Mouse (Mus musculus): ENCODE measurements at regions not wholly inside any gene's neighbourhood (a gene's known extent, or its start where the extent isn't known, plus 50 kb on each side); places are given as distances from the start of the nearest gene placed in this dataset.

GRCm38 (mm10) chr7:37255840-37256239 is 517.6 kb downstream of the Zfp536 start:
- no peaks in the 10 kb centered on the region for H3K36me3 ChIP-seq (ENCODE audit: control insufficient read depth, insufficient read depth)
- no peak for ATAC-seq
- no peak overlapping the region for H3K4me2 ChIP-seq (ENCODE audit: low read length)
- H3K27ac ChIP-seq (ENCODE audit: low read length), result no peak overlapping the region
- H3K9me3 ChIP-seq (ENCODE audit: control insufficient read depth, low read length), result no peaks in the 10 kb centered on the region
- no peak overlapping the region for H3K9ac ChIP-seq (replicated peaks; ENCODE audit: low read depth, low read length)
- 77% methylated on average over 3 of the region's 3 CpGs for WGBS
- no peaks in the 10 kb centered on the region for H3K4me1 ChIP-seq (replicated peaks; ENCODE audit: control insufficient read depth, insufficient read depth, low read length)
- no peak overlapping the region for H3K4me3 ChIP-seq (replicated peaks; ENCODE audit: low read length)
- no peaks in the 10 kb centered on the region for H3K27me3 ChIP-seq (replicated peaks; ENCODE audit: control insufficient read depth, insufficient read depth, low read length)

GRCm38 (mm10) chr7:37259293-37259692 is 514.1 kb downstream of the Zfp536 start:
- Histone ChIP-seq H3K9me3 (ENCODE audit: control insufficient read depth, low read length) (no peaks in the 10 kb centered on the region), H3K4me1 (replicated peaks; ENCODE audit: control insufficient read depth, insufficient read depth, low read length) (peaks cover 2% of the 10 kb centered on the region; the same call in 1 of the 2 replicates), H3K4me2 (ENCODE audit: low read length) (no peak overlapping the region), H3K27ac (ENCODE audit: low read length) (no peak overlapping the region), H3K36me3 (ENCODE audit: control insufficient read depth, insufficient read depth) (no peaks in the 10 kb centered on the region), H3K9ac (replicated peaks; ENCODE audit: low read depth, low read length) (no peak overlapping the region), H3K27me3 (replicated peaks; ENCODE audit: control insufficient read depth, insufficient read depth, low read length) (no peaks in the 10 kb centered on the region), H3K4me3 (replicated peaks; ENCODE audit: low read length) (no peak overlapping the region)
- WGBS, result 43% methylated on average over 6 of the region's 6 CpGs
- ATAC-seq, result no peak

GRCm38 (mm10) chr7:37262846-37263245 is 510.6 kb downstream of the Zfp536 start:
- no peak overlapping the region for H3K27ac ChIP-seq (ENCODE audit: low read length)
- no peaks in the 10 kb centered on the region for H3K9me3 ChIP-seq (ENCODE audit: control insufficient read depth, low read length)
- WGBS, result 32% methylated on average over 3 of the region's 3 CpGs
- no peak for ATAC-seq
- H3K36me3 ChIP-seq (ENCODE audit: control insufficient read depth, insufficient read depth), result no peaks in the 10 kb centered on the region
- peaks cover 2% of the 10 kb centered on the region; the same call in 1 of the 2 replicates for H3K4me1 ChIP-seq (replicated peaks; ENCODE audit: control insufficient read depth, insufficient read depth, low read length)
- no peak overlapping the region for H3K4me3 ChIP-seq (replicated peaks; ENCODE audit: low read length)
- H3K27me3 ChIP-seq (replicated peaks; ENCODE audit: control insufficient read depth, insufficient read depth, low read length), result no peaks in the 10 kb centered on the region
- H3K9ac ChIP-seq (replicated peaks; ENCODE audit: low read depth, low read length), result no peak overlapping the region
- no peak overlapping the region for H3K4me2 ChIP-seq (ENCODE audit: low read length)

GRCm38 (mm10) chr7:37267404-37267803 is 506.0 kb downstream of the Zfp536 start:
- 77% methylated on average over 4 of the region's 4 CpGs for WGBS
- Histone ChIP-seq H3K9me3 (ENCODE audit: control insufficient read depth, low read length) (no peaks in the 10 kb centered on the region), H3K9ac (replicated peaks; ENCODE audit: low read depth, low read length) (no peak overlapping the region), H3K4me3 (replicated peaks; ENCODE audit: low read length) (no peak overlapping the region), H3K4me1 (replicated peaks; ENCODE audit: control insufficient read depth, insufficient read depth, low read length) (peaks cover 2% of the 10 kb centered on the region; the same call in 1 of the 2 replicates), H3K4me2 (ENCODE audit: low read length) (no peak overlapping the region), H3K27ac (ENCODE audit: low read length) (no peak overlapping the region), H3K27me3 (replicated peaks; ENCODE audit: control insufficient read depth, insufficient read depth, low read length) (no peaks in the 10 kb centered on the region), H3K36me3 (ENCODE audit: control insufficient read depth, insufficient read depth) (no peaks in the 10 kb centered on the region)
- ATAC-seq, result no peak

- 87% methylated on average over 3 of the region's 3 CpGs for WGBS
- no peak overlapping the region for H3K9ac ChIP-seq (replicated peaks; ENCODE audit: low read depth, low read length)
- no peaks in the 10 kb centered on the region for H3K36me3 ChIP-seq (ENCODE audit: control insufficient read depth, insufficient read depth)
- H3K27me3 ChIP-seq (replicated peaks; ENCODE audit: control insufficient read depth, insufficient read depth, low read length), result no peaks in the 10 kb centered on the region
- no peak overlapping the region for H3K4me2 ChIP-seq (ENCODE audit: low read length)
- H3K4me1 ChIP-seq (replicated peaks; ENCODE audit: control insufficient read depth, insufficient read depth, low read length), result no peaks in the 10 kb centered on the region
- H3K27ac ChIP-seq (ENCODE audit: low read length), result no peak overlapping the region
- no peak overlapping the region for H3K4me3 ChIP-seq (replicated peaks; ENCODE audit: low read length)
- no peak for ATAC-seq
- H3K9me3 ChIP-seq (ENCODE audit: control insufficient read depth, low read length), result no peaks in the 10 kb centered on the region
These were observed 502.6 kb downstream of the Zfp536 start for GRCm38 (mm10) chr7:37270841-37271240.

GRCm38 (mm10) chr7:37290018-37290417 is 483.4 kb downstream of the Zfp536 start:
- H3K4me2 ChIP-seq (ENCODE audit: low read length), result no peak overlapping the region
- H3K27ac ChIP-seq (ENCODE audit: low read length), result no peak overlapping the region
- H3K9ac ChIP-seq (replicated peaks; ENCODE audit: low read depth, low read length), result no peak overlapping the region
- WGBS, result 22% methylated on average over 5 of the region's 5 CpGs
- no peak overlapping the region for H3K4me3 ChIP-seq (replicated peaks; ENCODE audit: low read length)
- H3K36me3 ChIP-seq (ENCODE audit: control insufficient read depth, insufficient read depth), result no peaks in the 10 kb centered on the region
- peaks cover 7% of the 10 kb centered on the region; the same call in 1 of the 2 replicates for H3K4me1 ChIP-seq (replicated peaks; ENCODE audit: control insufficient read depth, insufficient read depth, low read length)
- H3K9me3 ChIP-seq (ENCODE audit: control insufficient read depth, low read length), result no peaks in the 10 kb centered on the region
- no peaks in the 10 kb centered on the region for H3K27me3 ChIP-seq (replicated peaks; ENCODE audit: control insufficient read depth, insufficient read depth, low read length)
- no peak for ATAC-seq

GRCm38 (mm10) chr7:37290493-37291045 is 482.9 kb downstream of the Zfp536 start:
- no peak overlapping the region for H3K4me2 ChIP-seq (ENCODE audit: low read length)

GRCm38 (mm10) chr7:37291726-37292125 is 481.7 kb downstream of the Zfp536 start:
- 57% methylated on average over 7 of the region's 7 CpGs for WGBS
- Histone ChIP-seq H3K9me3 (ENCODE audit: control insufficient read depth, low read length) (no peaks in the 10 kb centered on the region), H3K36me3 (ENCODE audit: control insufficient read depth, insufficient read depth) (no peaks in the 10 kb centered on the region)

More at GRCm38 (mm10) chr7:37290493-37291045, 482.9 kb downstream of the Zfp536 start:
- WGBS, result 29% methylated on average over 18 of the region's 19 CpGs
- Histone ChIP-seq H3K4me3 (replicated peaks; ENCODE audit: low read length) (no peak overlapping the region), H3K4me1 (replicated peaks; ENCODE audit: control insufficient read depth, insufficient read depth, low read length) (peaks cover 7% of the 10 kb centered on the region; the same call in 1 of the 2 replicates), H3K27ac (ENCODE audit: low read length) (no peak overlapping the region), H3K9ac (replicated peaks; ENCODE audit: low read depth, low read length) (no peak overlapping the region), H3K9me3 (ENCODE audit: control insufficient read depth, low read length) (no peaks in the 10 kb centered on the region), H3K36me3 (ENCODE audit: control insufficient read depth, insufficient read depth) (no peaks in the 10 kb centered on the region), H3K27me3 (replicated peaks; ENCODE audit: control insufficient read depth, insufficient read depth, low read length) (no peaks in the 10 kb centered on the region)
- ATAC-seq, result no peak

GRCm38 (mm10) chr7:37292554-37292953 is 480.9 kb downstream of the Zfp536 start:
- no peaks in the 10 kb centered on the region for H3K36me3 ChIP-seq (ENCODE audit: control insufficient read depth, insufficient read depth)
- peaks cover 7% of the 10 kb centered on the region; the same call in 1 of the 2 replicates for H3K4me1 ChIP-seq (replicated peaks; ENCODE audit: control insufficient read depth, insufficient read depth, low read length)
- ATAC-seq, result no peak
- no peak overlapping the region for H3K27ac ChIP-seq (ENCODE audit: low read length)
- no peaks in the 10 kb centered on the region for H3K27me3 ChIP-seq (replicated peaks; ENCODE audit: control insufficient read depth, insufficient read depth, low read length)
- H3K9me3 ChIP-seq (ENCODE audit: control insufficient read depth, low read length), result no peaks in the 10 kb centered on the region
- H3K4me3 ChIP-seq (replicated peaks; ENCODE audit: low read length), result no peak overlapping the region
- H3K4me2 ChIP-seq (ENCODE audit: low read length), result no peak overlapping the region
- WGBS, result 71% methylated on average over 9 of the region's 9 CpGs
- H3K9ac ChIP-seq (replicated peaks; ENCODE audit: low read depth, low read length), result no peak overlapping the region

More at GRCm38 (mm10) chr7:37291726-37292125, 481.7 kb downstream of the Zfp536 start:
- H3K4me1 ChIP-seq (replicated peaks; ENCODE audit: control insufficient read depth, insufficient read depth, low read length), result peaks cover 7% of the 10 kb centered on the region; the same call in 1 of the 2 replicates
- no peak for ATAC-seq
- H3K4me2 ChIP-seq (ENCODE audit: low read length), result no peak overlapping the region
- H3K4me3 ChIP-seq (replicated peaks; ENCODE audit: low read length), result no peak overlapping the region
- H3K27ac ChIP-seq (ENCODE audit: low read length), result no peak overlapping the region
- no peak overlapping the region for H3K9ac ChIP-seq (replicated peaks; ENCODE audit: low read depth, low read length)
- no peaks in the 10 kb centered on the region for H3K27me3 ChIP-seq (replicated peaks; ENCODE audit: control insufficient read depth, insufficient read depth, low read length)

GRCm38 (mm10) chr7:37298888-37299287 is 474.6 kb downstream of the Zfp536 start:
- H3K27me3 ChIP-seq (replicated peaks; ENCODE audit: control insufficient read depth, insufficient read depth, low read length), result no peaks in the 10 kb centered on the region
- ATAC-seq, result no peak
- peaks cover 3% of the 10 kb centered on the region; the same call in 1 of the 2 replicates for H3K4me1 ChIP-seq (replicated peaks; ENCODE audit: control insufficient read depth, insufficient read depth, low read length)
- WGBS, result 22% methylated on average over 3 of the region's 3 CpGs
- H3K4me3 ChIP-seq (replicated peaks; ENCODE audit: low read length), result no peak overlapping the region
- no peak overlapping the region for H3K9ac ChIP-seq (replicated peaks; ENCODE audit: low read depth, low read length)
- no peaks in the 10 kb centered on the region for H3K9me3 ChIP-seq (ENCODE audit: control insufficient read depth, low read length)
- H3K27ac ChIP-seq (ENCODE audit: low read length), result no peak overlapping the region
- H3K36me3 ChIP-seq (ENCODE audit: control insufficient read depth, insufficient read depth), result no peaks in the 10 kb centered on the region
- no peak overlapping the region for H3K4me2 ChIP-seq (ENCODE audit: low read length)

All from forebrain, embryonic 16.5 days (tissue).